Mouse (Mus musculus) neural tube, embryonic 14.5 days (tissue): ENCODE results near the gene Egfl8. TPM values are rescaled to one million over a fixed set of nuclear protein-coding genes. Genes with fewer than 3 reads are reported as not detected.
A peak's percentile ranks its signal among the peaks of the same experiment; 100 is the strongest.

ENCODE experiments used
- ATAC-seq: fragments of 200-750 bp; cut with Nextera tagmentation; 2 replicates; pipeline ENCODE4 v1.8.0; 2017; ENCODE audit warnings: low read depth, mild to moderate bottlenecking, moderate TSS enrichment, moderate library complexity
- H3K27ac ChIP-seq: fragments of 300-500 bp; sonication (generic); 2 replicates; pipeline ENCODE4 v1.5.1; 2014; ENCODE audit warnings: low read depth, mild to moderate bottlenecking, control low read depth, low read length, moderate library complexity, mixed read lengths
- H3K27me3 ChIP-seq: fragments of 300-500 bp; sonication (generic); 2 replicates; pipeline ENCODE4 v1.6.1; 2014; ENCODE audit warnings: low read length; ENCODE audit not compliant: control insufficient read depth, insufficient read depth
- H3K36me3 ChIP-seq: fragments of 300-500 bp; sonication (generic); 2 replicates; pipeline ENCODE4 v1.6.1; 2014; ENCODE audit warnings: low read length, mixed read lengths; ENCODE audit not compliant: control insufficient read depth, insufficient read depth
- H3K4me1 ChIP-seq: fragments of 300-500 bp; sonication (generic); 2 replicates; pipeline ENCODE4 v1.6.1; 2014; ENCODE audit warnings: low read length; ENCODE audit not compliant: control insufficient read depth, insufficient read depth
- H3K4me2 ChIP-seq: fragments of 300-500 bp; sonication (generic); 2 replicates; pipeline ENCODE4 v1.6.1; 2014; ENCODE audit warnings: mild to moderate bottlenecking, low read depth, low read length, control low read depth
- H3K4me3 ChIP-seq: fragments of 300-500 bp; sonication (generic); 2 replicates; pipeline ENCODE4 v1.5.1; 2014; ENCODE audit warnings: low read depth, low read length, control low read depth, mixed read lengths
- H3K9ac ChIP-seq: fragments of 300-500 bp; sonication (generic); replicated peaks from 2 replicates; pipeline ENCODE4 v1.6.1; 2014; ENCODE audit warnings: low read depth, mild to moderate bottlenecking, control low read depth, low read length, mixed read lengths
- H3K9me3 ChIP-seq: fragments of 300-500 bp; sonication (generic); 2 replicates; pipeline ENCODE4 v1.6.1; 2016; ENCODE audit warnings: low read length; ENCODE audit not compliant: control insufficient read depth
- WGBS: fragments of 180-500 bp; shearing (Covaris S2); extraction: QIAGEN DNeasy Blood & Tissue Kit; methylation state at CpG from one replicate; pipeline ENCODE4 v1.1.7; 2014; 5-methylcytosine and 5-hydroxymethylcytosine counted together
- polyA plus RNA-seq: library from polyadenylated mRNA; unstranded; fragments of >200 nt; fragmentation: Nextera tagmentation; extraction: Ambion mirVana; gene quantifications from 2 replicates; pipeline ENCODE4 v1.2.1, GENCODE M21; 2014

The Egfl8 gene
- polyA plus RNA-seq, 1 experiment from 2014 or later: 6.0 TPM

DNA sequence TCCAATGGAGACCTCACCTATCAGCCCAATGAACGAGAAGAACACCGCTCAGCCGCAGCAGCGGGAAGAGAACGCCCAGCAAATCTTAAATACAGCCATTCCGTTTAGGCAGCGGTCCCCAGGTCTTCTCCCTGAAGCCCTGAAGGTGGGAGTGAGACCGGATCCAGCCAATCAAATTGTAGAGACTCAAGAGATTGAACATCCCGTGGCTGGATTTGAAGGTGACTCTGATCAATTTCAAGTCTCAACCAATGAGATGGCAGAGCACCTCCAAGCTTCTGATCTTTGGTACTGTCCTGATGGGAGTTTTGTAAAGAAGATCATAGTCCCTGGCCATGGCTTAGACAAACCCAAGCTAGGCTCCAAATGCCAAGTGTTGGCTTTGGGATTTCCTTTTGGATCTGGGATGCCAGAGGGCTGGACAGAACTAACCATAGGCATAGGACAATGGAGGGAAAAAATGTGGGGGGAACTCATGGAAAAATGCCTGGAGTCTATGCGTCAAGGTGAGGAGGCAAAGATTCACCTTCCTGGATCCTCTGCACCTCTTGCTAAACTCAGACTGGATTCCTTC lies 29.6 kb upstream of the Egfl8 start:
- Histone ChIP-seq H3K9me3 (no peaks in the 10 kb centered on the region), H3K4me1 (peaks cover 20% of the 10 kb centered on the region), H3K27ac (peak overlapping the region; percentile 31; the same call in 1 of the 2 replicates), H3K4me3 (peak overlapping the region; percentile 47), H3K4me2 (peak overlapping the region; percentile 47), H3K9ac (peak overlapping the region; percentile 43), H3K27me3 (no peaks in the 10 kb centered on the region), H3K36me3 (peaks cover 2% of the 10 kb centered on the region; the same call in 1 of the 2 replicates)
- ATAC-seq: no peak
- WGBS: 41% methylated on average over 10 of the region's 10 CpGs

DNA sequence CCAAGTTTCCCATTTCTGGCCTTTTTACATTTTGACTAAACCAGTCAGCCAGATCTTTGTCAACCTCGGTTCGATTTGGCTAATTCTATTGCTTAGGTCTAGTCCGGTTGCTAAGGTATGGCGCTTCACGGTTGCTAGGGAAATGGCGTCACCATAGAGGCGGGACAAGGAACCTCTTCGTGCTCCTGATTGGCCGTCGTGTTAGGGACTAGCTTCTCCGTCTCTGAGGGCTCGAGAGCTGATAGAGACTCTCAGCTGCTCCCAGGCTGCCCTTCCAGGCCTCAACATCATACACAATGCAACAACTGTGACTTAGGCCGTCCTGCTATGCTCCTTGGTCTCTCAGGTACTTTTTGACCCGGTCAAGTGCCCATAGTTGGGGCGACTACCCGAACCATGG lies 28.8 kb upstream of the Egfl8 start, which contains the start of gene Fkbpl:
Gene Fkbpl, plus strand, starts transcription at position 157 of the 400 bp plus-strand sequence.
- H3K27me3 ChIP-seq: no peaks in the 10 kb centered on the region
- H3K4me2 ChIP-seq: peak within 1 kb of the TSS; percentile 47
- H3K27ac ChIP-seq: peak within 1 kb of the TSS; percentile 31; the same call in 1 of the 2 replicates
- H3K4me1 ChIP-seq: peaks cover 20% of the 10 kb centered on the region
- ATAC-seq: peak; percentile 81
- no peaks in the 10 kb centered on the region for H3K9me3 ChIP-seq
- H3K36me3 ChIP-seq: no peaks in the 10 kb centered on the region
- H3K4me3 ChIP-seq: peak within 1 kb of the TSS; percentile 47
- under 1% methylated on average over 16 of the region's 16 CpGs for WGBS
- H3K9ac ChIP-seq: peak within 1 kb of the TSS; percentile 43

DNA sequence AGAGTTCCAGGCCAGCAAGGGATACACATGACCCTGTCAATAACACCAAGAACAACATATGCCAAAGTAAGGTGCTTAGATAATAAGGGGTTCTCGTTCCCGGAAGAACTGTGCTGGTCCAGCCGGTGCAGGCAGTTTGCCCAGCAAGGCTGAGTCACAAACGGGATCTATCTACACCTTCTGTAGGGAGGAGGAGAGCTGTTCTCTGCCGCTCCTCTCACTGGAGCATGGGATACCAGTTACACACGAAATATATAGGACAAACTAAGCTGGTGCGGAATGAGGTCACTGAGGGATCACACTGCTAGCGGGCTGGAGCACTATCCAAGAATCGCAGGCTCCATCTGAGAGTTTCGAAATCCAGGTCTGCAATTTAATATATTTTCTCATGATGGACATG lies 28.2 kb upstream of the Egfl8 start:
- Histone ChIP-seq H3K36me3 (no peaks in the 10 kb centered on the region), H3K9me3 (no peaks in the 10 kb centered on the region), H3K4me3 (no peak overlapping the region), H3K27me3 (no peaks in the 10 kb centered on the region), H3K9ac (no peak overlapping the region), H3K27ac (peak overlapping the region; percentile 16; the same call in 1 of the 2 replicates), H3K4me1 (peaks cover 20% of the 10 kb centered on the region), H3K4me2 (no peak overlapping the region)
- ATAC-seq: no peak
- WGBS: 87% methylated on average over 10 of the region's 10 CpGs

DNA sequence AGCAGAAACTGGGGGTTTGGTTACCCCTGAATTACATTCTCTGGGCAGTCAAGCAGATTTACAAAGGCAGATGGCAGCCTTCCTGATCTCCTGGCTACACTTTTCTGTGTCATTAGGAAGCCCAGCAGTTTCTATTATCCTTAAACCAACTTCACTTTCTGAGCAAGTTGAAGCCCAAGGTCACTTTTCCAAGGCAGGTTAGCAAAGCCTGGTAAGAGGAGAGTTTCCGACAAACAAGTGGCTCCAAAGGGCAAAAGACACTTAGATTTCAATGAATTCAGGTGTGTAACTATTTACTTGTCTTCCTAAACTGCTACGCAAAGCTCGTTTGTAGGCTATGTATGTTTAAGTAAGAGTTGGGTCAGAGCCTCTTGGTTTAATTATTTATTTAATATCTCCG lies 27.6 kb upstream of the Egfl8 start:
- Histone ChIP-seq H3K9ac (no peak overlapping the region), H3K4me3 (no peak overlapping the region), H3K4me1 (peaks cover 20% of the 10 kb centered on the region), H3K9me3 (no peaks in the 10 kb centered on the region), H3K27me3 (no peaks in the 10 kb centered on the region), H3K4me2 (no peak overlapping the region), H3K36me3 (no peaks in the 10 kb centered on the region), H3K27ac (no peak overlapping the region)
- 95% methylated on average over 4 of the region's 4 CpGs for WGBS
- no peak for ATAC-seq

DNA sequence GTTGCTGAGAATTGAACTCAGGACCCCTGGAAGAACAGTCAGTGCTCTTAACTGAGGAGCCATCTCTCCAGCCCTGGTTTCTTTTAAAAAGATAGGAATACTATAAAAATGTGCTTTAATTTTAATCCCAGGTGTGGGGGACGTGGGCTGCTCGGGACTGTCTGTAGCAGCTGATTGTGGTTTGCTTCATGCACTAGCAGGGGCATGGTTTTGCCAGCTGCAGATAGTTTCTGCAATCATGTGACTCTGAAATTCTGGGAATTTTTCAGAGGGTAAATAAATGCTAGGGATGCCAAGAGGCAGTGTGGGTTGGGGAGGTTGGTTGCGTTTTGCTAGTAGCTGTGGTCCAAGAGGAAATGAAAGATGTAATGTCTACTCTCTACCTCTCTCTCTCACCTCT lies 26.2 kb upstream of the Egfl8 start:
- no peak for ATAC-seq
- Histone ChIP-seq H3K9ac (no peak overlapping the region), H3K4me3 (no peak overlapping the region), H3K36me3 (no peaks in the 10 kb centered on the region), H3K27me3 (no peaks in the 10 kb centered on the region), H3K4me1 (peaks cover 12% of the 10 kb centered on the region), H3K27ac (no peak overlapping the region), H3K9me3 (no peaks in the 10 kb centered on the region), H3K4me2 (no peak overlapping the region)
- WGBS: 94% methylated on average over 3 of the region's 3 CpGs

DNA sequence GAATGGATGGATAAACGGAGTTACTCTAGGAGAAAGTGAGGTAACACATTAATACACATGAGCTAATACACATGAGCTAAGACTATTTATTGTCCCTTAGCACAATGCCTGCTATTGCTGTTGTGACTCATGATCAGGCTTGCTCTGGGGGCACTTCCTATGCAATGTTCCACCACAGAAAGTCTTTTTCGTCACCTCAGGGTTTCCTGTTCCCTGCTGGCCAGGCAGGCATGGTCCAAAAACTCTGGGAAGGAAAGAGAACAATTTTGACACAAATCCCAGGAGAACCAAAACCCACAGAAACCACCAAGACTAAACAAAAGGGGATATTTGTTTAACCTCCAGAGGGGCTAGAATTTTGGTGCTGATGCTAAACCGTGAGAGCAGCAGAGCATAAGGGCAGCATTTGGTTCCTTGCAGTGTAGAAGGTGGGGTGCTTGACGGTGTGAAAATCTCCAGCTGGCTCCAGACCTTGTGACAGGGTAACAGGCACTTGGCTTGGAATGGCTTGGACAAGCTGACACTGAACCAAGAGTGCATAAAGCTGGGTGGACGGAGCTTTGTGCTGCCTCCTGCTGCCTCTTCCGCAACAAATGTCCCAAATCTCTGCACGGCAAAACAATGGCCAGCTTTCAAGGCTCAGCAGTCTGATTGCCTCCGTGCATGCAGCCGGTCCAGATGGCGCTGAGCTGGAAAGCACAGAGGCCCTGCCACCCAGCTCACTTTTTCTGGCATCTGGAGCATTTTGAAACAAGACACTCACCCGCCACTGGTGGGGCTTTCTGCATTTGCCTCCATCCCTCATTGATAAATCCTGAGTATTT lies 25.2 kb upstream of the Egfl8 start:
- no peaks in the 10 kb centered on the region for H3K9me3 ChIP-seq
- no peaks in the 10 kb centered on the region for H3K36me3 ChIP-seq
- peaks cover 8% of the 10 kb centered on the region for H3K4me1 ChIP-seq
- no peak overlapping the region for H3K9ac ChIP-seq
- no peaks in the 10 kb centered on the region for H3K27me3 ChIP-seq
- 12% methylated on average over 11 of the region's 11 CpGs for WGBS
- no peak for ATAC-seq
- peak overlapping the region; percentile 58 for H3K27ac ChIP-seq
- peak overlapping the region; percentile 0; the same call in 1 of the 2 replicates for H3K4me2 ChIP-seq
- no peak overlapping the region for H3K4me3 ChIP-seq

DNA sequence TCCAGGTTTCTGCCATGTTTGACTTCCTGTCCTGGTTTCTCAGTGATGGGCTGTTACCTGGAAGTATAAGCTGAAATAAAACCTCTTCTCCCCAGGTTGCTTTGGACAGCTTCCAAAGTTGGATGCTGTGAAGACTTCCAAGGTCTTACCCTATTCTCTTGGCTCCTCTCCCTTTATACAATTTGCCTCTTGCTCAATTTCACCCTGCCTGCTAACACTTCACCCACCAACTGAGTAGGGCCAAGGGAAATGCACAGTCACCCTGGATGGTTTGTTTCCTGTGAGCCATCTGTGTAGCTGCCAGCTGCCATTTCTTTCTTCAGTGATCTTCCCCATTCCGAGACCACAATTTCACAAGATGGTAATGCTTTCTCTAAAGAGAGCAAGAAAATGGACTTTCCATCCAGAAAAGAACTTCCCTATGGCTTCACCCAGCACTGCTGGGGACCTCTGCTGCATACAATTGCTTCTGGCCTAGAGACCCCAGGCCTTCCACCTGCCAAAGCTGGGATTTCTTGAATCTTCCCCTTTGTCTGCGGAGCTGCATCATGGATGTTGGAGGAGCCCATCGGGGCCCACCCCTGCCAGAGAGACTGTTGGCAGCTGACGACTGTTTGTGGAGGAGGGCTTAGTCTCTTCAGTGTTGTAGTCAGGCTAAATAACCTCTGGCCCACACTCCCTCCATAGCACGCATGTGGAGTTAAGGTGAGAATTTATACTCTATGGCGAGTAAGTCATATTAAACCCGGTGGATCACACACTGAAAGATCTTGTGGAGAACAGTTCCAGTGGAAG lies 23.9 kb upstream of the Egfl8 start:
- Histone ChIP-seq H3K36me3 (no peaks in the 10 kb centered on the region), H3K4me3 (no peak overlapping the region), H3K4me2 (no peak overlapping the region), H3K27ac (no peak overlapping the region), H3K4me1 (no peaks in the 10 kb centered on the region), H3K27me3 (no peaks in the 10 kb centered on the region), H3K9me3 (no peaks in the 10 kb centered on the region), H3K9ac (no peak overlapping the region)
- WGBS: 85% methylated on average over 7 of the region's 7 CpGs
- ATAC-seq: no peak

DNA sequence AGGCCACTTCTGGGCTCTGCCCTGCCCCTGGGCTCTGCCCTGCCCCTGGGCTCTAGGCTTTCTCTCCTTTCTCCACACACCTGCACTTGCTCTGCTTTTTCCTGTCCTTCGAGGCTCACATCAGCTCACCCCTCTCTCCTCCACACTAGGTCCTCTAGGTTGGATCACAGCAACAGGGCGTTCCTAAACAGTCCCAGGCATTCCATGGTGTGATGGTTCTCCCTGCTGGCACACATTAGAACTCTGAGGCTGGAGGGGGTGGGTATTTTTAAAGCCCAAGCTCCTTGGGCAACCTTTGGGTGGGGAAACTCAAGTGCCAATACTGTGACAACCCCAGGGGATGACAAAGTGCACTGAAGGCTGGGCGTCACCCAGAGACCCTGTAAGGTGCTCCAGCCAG lies 21.7 kb upstream of the Egfl8 start:
- no peaks in the 10 kb centered on the region for H3K9me3 ChIP-seq
- WGBS: 65% methylated on average over 3 of the region's 3 CpGs
- no peaks in the 10 kb centered on the region for H3K27me3 ChIP-seq
- H3K4me2 ChIP-seq: no peak overlapping the region
- no peak for ATAC-seq
- no peaks in the 10 kb centered on the region for H3K4me1 ChIP-seq
- no peak overlapping the region for H3K4me3 ChIP-seq
- H3K9ac ChIP-seq: no peak overlapping the region
- no peaks in the 10 kb centered on the region for H3K36me3 ChIP-seq
- no peak overlapping the region for H3K27ac ChIP-seq
